Mouse (Mus musculus): ENCODE results near the gene Itga6. TPM values are rescaled to one million over a fixed set of nuclear protein-coding genes. Genes with fewer than 3 reads are reported as not detected.
A peak's percentile ranks its signal among the peaks of the same experiment; 100 is the strongest.

The Itga6 gene
- polyA plus RNA-seq, 1 experiment, result 75.0 TPM

GRCm38 (mm10) chr2:71728796-71729195 is 16.6 kb upstream of the Itga6 start:
- no peak overlapping the region for H3K4me3 ChIP-seq (replicated peaks)
- no peaks in the 10 kb centered on the region for H3K36me3 ChIP-seq (replicated peaks; ENCODE audit: low read length)
- H3K9me3 ChIP-seq, result no peaks in the 10 kb centered on the region
- H3K27me3 ChIP-seq (replicated peaks), result no peaks in the 10 kb centered on the region
- peaks cover 93% of the 10 kb centered on the region for H3K4me1 ChIP-seq
- no peak for TF ChIP-seq FLI1 (IDR thresholded peaks at IDR 0.05; ENCODE audit: low read length)
- no peak for TF ChIP-seq GATA1 (IDR thresholded peaks at IDR 0.05; ENCODE audit: borderline replicate concordance, low read length)

- Histone ChIP-seq H3K27me3 (replicated peaks) (no peaks in the 10 kb centered on the region), H3K36me3 (replicated peaks; ENCODE audit: low read length) (no peaks in the 10 kb centered on the region), H3K4me1 (peaks cover 94% of the 10 kb centered on the region), H3K4me3 (replicated peaks) (peak overlapping the region; percentile 11), H3K9me3 (no peaks in the 10 kb centered on the region)
- TF ChIP-seq GATA1 (IDR thresholded peaks at IDR 0.05; ENCODE audit: borderline replicate concordance, low read length) (no peak), FLI1 (IDR thresholded peaks at IDR 0.05; ENCODE audit: low read length) (no peak)
Observed at GRCm38 (mm10) chr2:71730623-71731612, 14.5 kb upstream of the Itga6 start.

- no peaks in the 10 kb centered on the region for H3K27me3 ChIP-seq (replicated peaks)
- peaks cover 3% of the 10 kb centered on the region for H3K9me3 ChIP-seq
- TF ChIP-seq FLI1 (IDR thresholded peaks at IDR 0.05; ENCODE audit: low read length), result no peak
- TF ChIP-seq GATA1 (IDR thresholded peaks at IDR 0.05; ENCODE audit: borderline replicate concordance, low read length), result no peak
- H3K36me3 ChIP-seq (replicated peaks; ENCODE audit: low read length), result peaks cover 4% of the 10 kb centered on the region
- peaks cover 78% of the 10 kb centered on the region for H3K4me1 ChIP-seq
- H3K4me3 ChIP-seq (replicated peaks), result no peak overlapping the region
Observed at GRCm38 (mm10) chr2:71734792-71735392, 10.5 kb upstream of the Itga6 start.

GRCm38 (mm10) chr2:71735541-71736159 is 9.8 kb upstream of the Itga6 start:
- Histone ChIP-seq H3K36me3 (replicated peaks; ENCODE audit: low read length) (peaks cover 4% of the 10 kb centered on the region), H3K4me3 (replicated peaks) (no peak overlapping the region), H3K9me3 (peaks cover 3% of the 10 kb centered on the region), H3K27me3 (replicated peaks) (no peaks in the 10 kb centered on the region), H3K4me1 (peaks cover 77% of the 10 kb centered on the region)
- no peak for TF ChIP-seq GATA1 (IDR thresholded peaks at IDR 0.05; ENCODE audit: borderline replicate concordance, low read length)
- no peak for TF ChIP-seq FLI1 (IDR thresholded peaks at IDR 0.05; ENCODE audit: low read length)

GRCm38 (mm10) chr2:71736213-71736612 is 9.2 kb upstream of the Itga6 start:
- peaks cover 3% of the 10 kb centered on the region for H3K9me3 ChIP-seq
- peaks cover 74% of the 10 kb centered on the region for H3K4me1 ChIP-seq
- H3K4me3 ChIP-seq (replicated peaks), result no peak overlapping the region
- no peaks in the 10 kb centered on the region for H3K27me3 ChIP-seq (replicated peaks)
- TF ChIP-seq FLI1 (IDR thresholded peaks at IDR 0.05; ENCODE audit: low read length) (no peak), GATA1 (IDR thresholded peaks at IDR 0.05; ENCODE audit: borderline replicate concordance, low read length) (no peak)
- peaks cover 4% of the 10 kb centered on the region for H3K36me3 ChIP-seq (replicated peaks; ENCODE audit: low read length)

GRCm38 (mm10) chr2:71739173-71739860 is 6.1 kb upstream of the Itga6 start:
- TF ChIP-seq FLI1 (IDR thresholded peaks at IDR 0.05; ENCODE audit: low read length) (no peak), GATA1 (IDR thresholded peaks at IDR 0.05; ENCODE audit: borderline replicate concordance, low read length) (no peak)
- Histone ChIP-seq H3K36me3 (replicated peaks; ENCODE audit: low read length) (peaks cover 4% of the 10 kb centered on the region), H3K4me3 (replicated peaks) (no peak overlapping the region)

GRCm38 (mm10) chr2:71742557-71742956 is 2.9 kb upstream of the Itga6 start:
- peaks cover 84% of the 10 kb centered on the region for H3K4me1 ChIP-seq
- no peak for TF ChIP-seq GATA1 (IDR thresholded peaks at IDR 0.05; ENCODE audit: borderline replicate concordance, low read length)
- TF ChIP-seq FLI1 (IDR thresholded peaks at IDR 0.05; ENCODE audit: low read length), result no peak
- H3K4me3 ChIP-seq (replicated peaks), result no peak overlapping the region
- no peaks in the 10 kb centered on the region for H3K9me3 ChIP-seq
- no peaks in the 10 kb centered on the region for H3K27me3 ChIP-seq (replicated peaks)
- H3K36me3 ChIP-seq (replicated peaks; ENCODE audit: low read length), result no peaks in the 10 kb centered on the region

More at GRCm38 (mm10) chr2:71739173-71739860, 6.1 kb upstream of the Itga6 start:
- Histone ChIP-seq H3K27me3 (replicated peaks) (no peaks in the 10 kb centered on the region), H3K4me1 (peaks cover 70% of the 10 kb centered on the region), H3K9me3 (peaks cover 3% of the 10 kb centered on the region)

- TF ChIP-seq FLI1 (IDR thresholded peaks at IDR 0.05; ENCODE audit: low read length) (no peak), GATA1 (IDR thresholded peaks at IDR 0.05; ENCODE audit: borderline replicate concordance, low read length) (no peak)
- no peaks in the 10 kb centered on the region for H3K9me3 ChIP-seq
- H3K36me3 ChIP-seq (replicated peaks; ENCODE audit: low read length), result no peaks in the 10 kb centered on the region
- H3K27me3 ChIP-seq (replicated peaks), result no peaks in the 10 kb centered on the region
- peak overlapping the region; percentile 21 for H3K4me3 ChIP-seq (replicated peaks)
- H3K4me1 ChIP-seq, result peaks cover 88% of the 10 kb centered on the region
Observed at GRCm38 (mm10) chr2:71743377-71743776, 2.0 kb upstream of the Itga6 start.

GRCm38 (mm10) chr2:71744320-71744719 is 1.1 kb upstream of the Itga6 start:
- no peak for TF ChIP-seq FLI1 (IDR thresholded peaks at IDR 0.05; ENCODE audit: low read length)
- H3K4me1 ChIP-seq, result peaks cover 89% of the 10 kb centered on the region
- H3K27me3 ChIP-seq (replicated peaks), result no peaks in the 10 kb centered on the region
- no peaks in the 10 kb centered on the region for H3K9me3 ChIP-seq
- H3K36me3 ChIP-seq (replicated peaks; ENCODE audit: low read length), result no peaks in the 10 kb centered on the region
- peak overlapping the region; percentile 69 for H3K4me3 ChIP-seq (replicated peaks)
